Mouse (Mus musculus) embryonic facial prominence, embryonic 15.5 days (tissue): ENCODE results near the gene Stk35. TPM values are rescaled to one million over a fixed set of nuclear protein-coding genes. Genes with fewer than 3 reads are reported as not detected.

Experiments
- ATAC-seq: fragments of 200-750 bp; cut with Nextera tagmentation; 2 replicates; pipeline ENCODE4 v1.8.0; 2017; ENCODE audit warnings: low read depth, moderate TSS enrichment; ENCODE audit not compliant: insufficient number of reproducible peaks, low FRiP score, low TSS enrichment
- H3K27ac ChIP-seq: fragments of 300-500 bp; sonication (generic); replicated peaks from 2 replicates; pipeline ENCODE4 v1.5.1; 2015; ENCODE audit warnings: mild to moderate bottlenecking, inconsistent platforms
- H3K27me3 ChIP-seq: fragments of 300-500 bp; sonication (generic); 2 replicates; pipeline ENCODE4 v1.6.1; 2015; ENCODE audit warnings: inconsistent platforms
- H3K36me3 ChIP-seq: fragments of 300-500 bp; sonication (generic); 2 replicates; pipeline ENCODE4 v1.6.1; 2015; ENCODE audit warnings: mild to moderate bottlenecking, inconsistent platforms
- H3K4me1 ChIP-seq: fragments of 300-500 bp; sonication (generic); 2 replicates; pipeline ENCODE4 v1.6.1; 2015; ENCODE audit warnings: inconsistent platforms
- H3K4me2 ChIP-seq: fragments of 300-500 bp; sonication (generic); replicated peaks from 2 replicates; pipeline ENCODE4 v1.6.1; 2015; ENCODE audit warnings: mild to moderate bottlenecking, inconsistent platforms
- H3K4me3 ChIP-seq: fragments of 300-500 bp; sonication (generic); replicated peaks from 2 replicates; pipeline ENCODE4 v1.5.1; 2015; ENCODE audit warnings: mild to moderate bottlenecking, inconsistent platforms
- H3K9ac ChIP-seq: fragments of 300-500 bp; sonication (generic); 2 replicates; pipeline ENCODE4 v1.6.1; 2015; ENCODE audit warnings: inconsistent platforms
- H3K9me3 ChIP-seq: fragments of 300-500 bp; sonication (generic); replicated peaks from 2 replicates; pipeline ENCODE4 v1.6.1; 2016; ENCODE audit warnings: inconsistent platforms
- WGBS: fragments of 180-500 bp; shearing (Covaris S2); methylation state at CpG from one replicate; pipeline ENCODE4 v1.1.7; 2015; 5-methylcytosine and 5-hydroxymethylcytosine counted together
- polyA plus RNA-seq: library from polyadenylated mRNA; unstranded; fragments of >200 nt; fragmentation: Nextera tagmentation; extraction: Ambion mirVana; gene quantifications from 2 replicates; pipeline ENCODE4 v1.2.1, GENCODE M21; 2015

The Stk35 gene
- polyA plus RNA-seq, result 10.3 and 10.8 TPM in 2 replicates

DNA sequence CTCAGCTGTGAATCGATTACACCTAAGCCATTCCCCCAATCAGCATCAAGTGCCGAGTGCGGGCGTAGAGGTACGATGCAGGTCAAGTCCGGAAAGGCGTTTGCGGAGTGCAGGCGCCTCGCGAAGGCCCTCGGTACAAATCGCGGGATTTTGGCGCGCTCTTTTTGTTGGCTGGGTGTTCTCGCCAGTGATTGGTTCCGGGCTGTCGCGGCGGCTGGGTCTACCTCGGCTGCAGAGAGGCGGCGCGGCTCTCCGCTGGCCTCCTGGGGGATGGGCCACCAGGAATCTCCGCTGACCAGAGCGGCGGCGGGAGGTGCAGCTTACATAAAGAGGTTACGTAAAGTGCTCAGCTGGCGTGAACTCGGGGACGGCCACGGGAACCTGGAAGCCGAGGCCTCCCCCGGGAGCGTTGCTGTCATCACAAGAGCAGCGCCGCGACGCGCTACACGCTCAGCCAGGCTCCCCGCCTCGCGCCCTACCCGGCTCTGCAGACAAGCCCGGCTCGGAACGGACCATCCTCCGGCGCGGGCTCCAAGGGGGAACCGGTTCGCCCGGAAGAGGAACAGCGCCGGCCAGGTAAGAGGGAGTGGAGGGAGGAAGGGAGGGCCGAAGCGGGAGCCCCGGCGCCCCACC lies at the start of gene Stk35:
Gene Stk35 (plus strand): TSS at position 247 of the 633 bp plus-strand sequence.
- H3K36me3 ChIP-seq, result no peaks in the 10 kb centered on the region
- peak; percentile 83 for ATAC-seq
- WGBS, result under 1% methylated on average over 58 of the region's 63 CpGs

GRCm38 (mm10) chr2:129782046-129782445 lies 18.3 kb upstream of the Stk35 start:
- no peaks in the 10 kb centered on the region for H3K4me1 ChIP-seq
- no peak overlapping the region for H3K27ac ChIP-seq
- no peak overlapping the region for H3K9ac ChIP-seq
- no peaks in the 10 kb centered on the region for H3K27me3 ChIP-seq
- H3K4me2 ChIP-seq, result no peak overlapping the region
- 81% methylated on average over 1 of the region's 1 CpGs for WGBS
- no peak overlapping the region for H3K4me3 ChIP-seq
- no peaks in the 10 kb centered on the region for H3K36me3 ChIP-seq
- ATAC-seq, result no peak
- no peaks in the 10 kb centered on the region for H3K9me3 ChIP-seq

More for the DNA sequence above, at the start of gene Stk35:
- Histone ChIP-seq H3K4me1 (peaks cover 32% of the 10 kb centered on the region), H3K9me3 (no peaks in the 10 kb centered on the region), H3K27me3 (no peaks in the 10 kb centered on the region), H3K27ac (peak within 1 kb of the TSS; percentile 97), H3K4me3 (peak within 1 kb of the TSS; percentile 99), H3K4me2 (peak within 1 kb of the TSS; percentile 76), H3K9ac (peak within 1 kb of the TSS; percentile 85)

DNA sequence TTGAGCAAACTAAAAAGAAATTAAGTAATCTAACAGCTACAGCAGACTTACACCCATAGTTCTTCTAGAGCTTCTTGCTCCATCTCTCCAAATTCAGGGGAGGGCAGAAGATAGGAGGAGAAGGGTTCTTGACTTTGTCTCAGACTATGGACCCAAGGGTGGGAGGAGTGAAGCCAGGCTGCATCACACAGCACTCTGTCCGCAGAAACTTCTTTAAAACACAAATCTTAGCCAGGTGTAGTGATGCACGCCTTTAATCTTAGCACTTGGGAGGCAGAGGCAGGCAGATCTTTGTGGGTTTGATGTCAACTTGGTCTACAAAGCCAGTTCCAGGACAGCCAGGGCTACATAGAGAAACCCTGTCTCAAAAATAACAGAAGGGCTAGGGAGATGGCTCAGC lies 3.8 kb upstream of the Stk35 start:
- Histone ChIP-seq H3K9me3 (no peaks in the 10 kb centered on the region), H3K4me1 (peaks cover 7% of the 10 kb centered on the region; the same call in 1 of the 2 replicates), H3K36me3 (no peaks in the 10 kb centered on the region), H3K9ac (no peak overlapping the region), H3K4me2 (no peak overlapping the region), H3K27ac (no peak overlapping the region), H3K27me3 (no peaks in the 10 kb centered on the region), H3K4me3 (no peak overlapping the region)
- WGBS, result 79% methylated on average over 2 of the region's 2 CpGs
- no peak for ATAC-seq

DNA sequence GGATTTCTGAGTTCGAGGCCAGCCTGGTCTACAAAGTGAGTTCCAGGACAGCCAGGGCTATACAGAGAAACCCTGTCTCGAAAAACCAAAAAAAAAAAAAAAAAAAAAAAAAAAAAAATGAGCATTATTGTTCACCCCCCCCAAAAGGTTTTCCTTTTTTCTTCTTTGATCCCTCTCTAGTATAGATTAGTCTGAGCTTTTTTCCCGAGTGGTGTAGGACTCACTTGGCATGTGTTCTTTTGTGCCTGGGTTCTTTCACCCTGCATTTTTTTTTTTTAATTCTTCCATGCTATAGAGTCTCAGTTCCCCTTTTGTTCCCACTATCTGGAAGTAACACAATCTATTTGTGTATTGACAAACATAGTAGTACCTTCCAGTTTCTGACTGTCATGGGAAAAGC lies 2.6 kb upstream of the Stk35 start:
- H3K9me3 ChIP-seq, result no peaks in the 10 kb centered on the region
- H3K4me2 ChIP-seq, result no peak overlapping the region
- no peak overlapping the region for H3K4me3 ChIP-seq
- no peak overlapping the region for H3K27ac ChIP-seq
- no peak for ATAC-seq
- peaks cover 17% of the 10 kb centered on the region for H3K4me1 ChIP-seq
- 84% methylated on average over 2 of the region's 3 CpGs for WGBS
- no peak overlapping the region for H3K9ac ChIP-seq
- no peaks in the 10 kb centered on the region for H3K27me3 ChIP-seq
- H3K36me3 ChIP-seq, result no peaks in the 10 kb centered on the region

DNA sequence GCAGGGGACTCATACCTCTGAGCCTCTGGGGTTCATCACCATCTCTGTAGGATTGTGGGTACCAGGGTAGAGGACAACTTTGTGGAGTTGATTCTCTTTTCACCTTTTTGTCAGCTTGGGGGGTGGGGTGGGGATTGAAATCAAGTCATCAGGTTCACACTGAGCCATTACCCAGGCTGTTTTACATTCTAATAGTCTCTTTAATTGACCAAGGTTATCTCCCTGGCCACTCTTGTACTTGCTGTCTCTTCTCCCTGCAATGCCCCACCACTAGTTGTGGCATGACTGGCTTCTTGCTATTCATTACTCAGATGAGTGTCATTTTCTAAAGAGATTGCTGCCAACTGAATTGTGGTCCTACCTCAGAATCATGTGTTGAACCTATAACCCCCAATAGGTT lies 1.9 kb upstream of the Stk35 start:
- Histone ChIP-seq H3K36me3 (no peaks in the 10 kb centered on the region), H3K27ac (no peak overlapping the region), H3K27me3 (no peaks in the 10 kb centered on the region), H3K9ac (no peak overlapping the region), H3K4me3 (no peak overlapping the region), H3K4me2 (no peak overlapping the region), H3K9me3 (no peaks in the 10 kb centered on the region), H3K4me1 (peaks cover 24% of the 10 kb centered on the region)
- no peak for ATAC-seq

DNA sequence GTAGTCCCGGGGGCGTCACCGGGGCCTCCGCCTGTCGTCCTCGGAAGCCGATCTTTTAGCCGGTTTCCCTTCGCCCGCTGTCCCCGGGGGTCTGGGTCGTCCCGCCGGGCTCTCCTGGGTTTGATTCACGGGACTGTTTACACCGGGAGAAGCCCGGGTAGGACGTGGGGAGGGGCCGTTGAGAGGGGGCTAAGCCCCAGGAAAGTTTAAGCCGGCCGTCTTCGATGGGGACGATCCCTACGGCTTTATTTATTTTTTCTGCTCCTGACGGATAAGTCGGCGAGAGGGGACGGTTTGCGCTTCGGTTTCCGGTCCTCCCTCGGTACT lies 550 bp downstream of the Stk35 start:
- WGBS, result under 1% methylated on average over 32 of the region's 32 CpGs
- 0 out of 2 replicates have a peak, but pooled peaks have one; percentile 20 for ATAC-seq

DNA sequence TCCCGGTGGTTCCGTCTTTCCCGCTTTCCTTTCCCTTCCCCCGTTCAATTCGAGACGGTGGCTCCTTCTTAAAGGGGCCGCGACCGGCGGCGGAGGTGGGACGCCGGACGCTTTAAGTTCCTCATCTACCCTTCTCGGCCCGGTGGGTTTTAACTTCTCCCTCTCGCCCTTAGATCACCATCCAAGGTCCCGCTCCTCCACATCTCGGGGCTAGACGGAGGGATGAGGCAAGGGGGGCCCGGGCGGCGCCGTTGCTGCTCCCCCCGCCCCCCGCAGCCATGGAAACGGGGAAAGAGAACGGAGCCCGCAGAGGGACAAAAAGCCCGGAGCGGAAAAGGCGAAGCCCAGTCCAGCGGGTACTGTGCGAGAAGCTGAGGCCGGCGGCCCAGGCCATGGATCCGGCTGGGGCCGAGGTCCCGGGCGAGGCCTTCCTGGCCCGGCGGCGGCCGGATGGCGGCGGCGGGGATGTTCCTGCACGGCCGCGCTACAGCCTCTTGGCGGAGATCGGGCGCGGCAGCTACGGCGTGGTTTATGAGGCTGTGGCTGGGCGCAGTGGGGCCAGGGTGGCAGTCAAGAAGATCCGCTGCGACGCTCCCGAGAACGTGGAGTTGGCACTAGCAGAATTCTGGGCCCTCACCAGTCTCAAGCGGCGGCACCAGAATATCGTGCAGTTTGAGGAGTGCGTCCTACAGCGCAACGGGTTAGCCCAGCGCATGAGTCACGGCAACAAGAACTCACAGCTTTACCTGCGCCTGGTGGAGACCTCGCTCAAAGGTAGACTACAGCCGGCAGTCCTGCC lies 1.1 kb downstream of the Stk35 start:
- Histone ChIP-seq H3K4me2 (peak overlapping the region; percentile 76), H3K36me3 (0 out of 2 replicates have a peak, but pooled peaks cover 3% of the 10 kb centered on the region), H3K27me3 (no peaks in the 10 kb centered on the region), H3K9ac (peak overlapping the region; percentile 85), H3K4me1 (peaks cover 36% of the 10 kb centered on the region), H3K9me3 (no peaks in the 10 kb centered on the region), H3K27ac (peak overlapping the region; percentile 97), H3K4me3 (peak overlapping the region; percentile 99)
- peak; percentile 81 for ATAC-seq
- WGBS, result under 1% methylated on average over 73 of the region's 73 CpGs

More for the DNA sequence above, 550 bp downstream of the Stk35 start:
- Histone ChIP-seq H3K36me3 (no peaks in the 10 kb centered on the region), H3K4me1 (peaks cover 32% of the 10 kb centered on the region), H3K27ac (peak overlapping the region; percentile 97), H3K27me3 (no peaks in the 10 kb centered on the region), H3K9me3 (no peaks in the 10 kb centered on the region), H3K4me2 (peak overlapping the region; percentile 76), H3K9ac (peak overlapping the region; percentile 85), H3K4me3 (peak overlapping the region; percentile 99)

DNA sequence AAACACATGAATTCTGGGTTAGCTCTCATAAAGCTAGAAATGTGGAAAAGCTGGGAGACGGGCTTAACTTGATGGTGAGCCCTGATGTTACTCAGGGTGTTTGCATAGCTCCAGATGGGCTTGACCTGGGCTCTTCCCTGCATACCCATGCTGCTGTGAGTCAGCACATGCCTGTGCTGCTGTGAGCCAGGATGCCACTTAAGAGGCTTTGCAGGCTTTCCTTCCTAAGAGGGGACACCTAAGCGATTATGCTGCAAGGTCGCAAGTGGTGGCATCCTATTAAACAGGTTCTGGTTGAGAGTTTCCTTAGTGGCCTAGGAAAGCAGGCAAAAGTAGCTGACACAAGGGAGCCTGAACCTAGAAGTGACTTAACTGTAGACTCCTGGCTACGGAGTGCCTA lies 5.2 kb downstream of the Stk35 start:
- no peak for ATAC-seq
- H3K36me3 ChIP-seq, result peaks cover 12% of the 10 kb centered on the region
- no peak overlapping the region for H3K4me3 ChIP-seq
- no peak overlapping the region for H3K4me2 ChIP-seq
- no peak overlapping the region for H3K9ac ChIP-seq
- H3K27ac ChIP-seq, result no peak overlapping the region
- peaks cover 32% of the 10 kb centered on the region for H3K4me1 ChIP-seq
- WGBS, result 85% methylated on average over 4 of the region's 4 CpGs
- no peaks in the 10 kb centered on the region for H3K27me3 ChIP-seq
- H3K9me3 ChIP-seq, result no peaks in the 10 kb centered on the region

DNA sequence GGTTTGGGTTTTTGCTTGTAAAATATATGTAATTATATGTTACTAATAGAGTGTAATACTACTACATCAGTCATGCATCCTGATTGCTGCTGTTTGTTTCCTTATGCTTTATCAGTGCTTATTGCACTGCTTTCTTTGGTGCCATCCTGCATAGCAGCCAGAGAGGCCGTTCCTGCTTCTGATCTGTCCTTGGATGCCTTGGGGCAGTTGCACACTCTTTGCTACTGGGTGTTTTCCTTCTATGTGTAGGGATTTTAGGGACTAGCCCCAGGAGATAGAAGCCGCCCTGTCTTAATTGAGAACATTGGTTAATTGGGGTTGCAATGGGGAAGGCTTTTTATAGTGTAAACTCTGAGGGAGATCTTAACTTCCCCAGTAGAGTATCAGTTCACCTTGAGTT lies 6.2 kb downstream of the Stk35 start:
- H3K27ac ChIP-seq, result no peak overlapping the region
- no peak overlapping the region for H3K9ac ChIP-seq
- ATAC-seq, result no peak
- 79% methylated on average over 2 of the region's 2 CpGs for WGBS
- H3K4me3 ChIP-seq, result no peak overlapping the region
- H3K4me1 ChIP-seq, result peaks cover 32% of the 10 kb centered on the region
- H3K4me2 ChIP-seq, result no peak overlapping the region
- H3K9me3 ChIP-seq, result no peaks in the 10 kb centered on the region
- no peaks in the 10 kb centered on the region for H3K27me3 ChIP-seq
- H3K36me3 ChIP-seq, result peaks cover 21% of the 10 kb centered on the region

DNA sequence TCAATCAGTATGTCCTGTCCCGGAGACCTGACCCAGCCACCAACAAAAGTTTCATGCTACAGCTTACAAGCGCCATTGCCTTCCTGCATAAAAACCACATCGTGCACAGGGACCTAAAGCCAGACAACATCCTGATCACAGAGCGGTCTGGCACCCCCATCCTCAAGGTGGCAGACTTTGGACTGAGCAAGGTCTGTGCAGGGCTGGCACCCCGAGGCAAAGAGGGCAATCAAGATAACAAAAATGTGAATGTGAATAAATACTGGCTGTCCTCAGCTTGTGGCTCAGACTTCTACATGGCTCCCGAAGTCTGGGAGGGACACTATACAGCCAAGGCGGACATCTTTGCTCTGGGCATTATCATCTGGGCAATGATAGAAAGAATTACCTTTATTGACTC lies 10.2 kb downstream of the Stk35 start:
- Histone ChIP-seq H3K4me1 (peaks cover 8% of the 10 kb centered on the region; the same call in 1 of the 2 replicates), H3K9me3 (no peaks in the 10 kb centered on the region), H3K9ac (no peak overlapping the region), H3K4me3 (no peak overlapping the region), H3K36me3 (peaks cover 29% of the 10 kb centered on the region), H3K27me3 (no peaks in the 10 kb centered on the region), H3K27ac (no peak overlapping the region), H3K4me2 (no peak overlapping the region)
- ATAC-seq, result no peak
- WGBS, result 94% methylated on average over 7 of the region's 7 CpGs

DNA sequence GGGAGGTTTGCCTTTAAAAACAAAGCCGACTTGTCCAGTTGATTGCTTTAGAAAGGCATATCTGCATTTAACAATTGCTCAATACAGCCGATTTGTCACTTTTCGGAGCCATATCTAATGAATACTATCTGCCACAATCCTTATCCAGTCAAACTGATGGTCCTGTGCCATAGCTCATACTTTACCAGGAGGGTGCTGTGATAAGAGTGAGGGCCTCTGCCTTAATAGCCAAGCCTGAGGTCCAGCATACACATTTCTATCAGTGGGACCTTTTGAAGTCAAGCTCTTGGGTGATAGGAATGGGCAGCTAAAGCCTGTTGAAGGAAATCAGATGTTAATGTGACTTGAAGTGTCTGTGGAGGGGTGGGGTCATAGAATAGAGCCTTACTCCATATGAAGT lies 13.7 kb downstream of the Stk35 start:
- peaks cover 30% of the 10 kb centered on the region for H3K36me3 ChIP-seq
- no peak overlapping the region for H3K4me2 ChIP-seq
- WGBS, result 95% methylated on average over 3 of the region's 3 CpGs
- ATAC-seq, result no peak
- no peaks in the 10 kb centered on the region for H3K4me1 ChIP-seq
- no peaks in the 10 kb centered on the region for H3K9me3 ChIP-seq
- H3K9ac ChIP-seq, result no peak overlapping the region
- H3K27ac ChIP-seq, result no peak overlapping the region
- no peaks in the 10 kb centered on the region for H3K27me3 ChIP-seq
- H3K4me3 ChIP-seq, result no peak overlapping the region
